Mouse (Mus musculus): ENCODE results near the gene P2ry12. TPM values are rescaled to one million over a fixed set of nuclear protein-coding genes. Genes with fewer than 3 reads are reported as not detected.

The P2ry12 gene
- total RNA-seq (2014; rRNA removed) (8.3 and 17.8 TPM in 2 replicates), polyA plus RNA-seq (2015; fragmentation: Nextera tagmentation; extraction: Ambion mirVana) (15.4 TPM in 2 replicates)

- TF ChIP-seq CTCF (IDR thresholded peaks at IDR 0.05; ENCODE audit: low read depth): no peak
- 23% methylated on average over 7 of the region's 7 CpGs for WGBS
- Histone ChIP-seq H3K4me1 (ENCODE audit: insufficient read depth, low read length) (no peaks in the 10 kb centered on the region), H3K36me3 (ENCODE audit: insufficient read depth, low read length) (no peaks in the 10 kb centered on the region; the same call in 1 of the 2 replicates), H3K27ac (no peak within 1 kb of the TSS; the same call in 1 of the 2 replicates), H3K27me3 (ENCODE audit: insufficient read depth, low read length) (no peaks in the 10 kb centered on the region), H3K9me3 (ENCODE audit: low read length) (no peaks in the 10 kb centered on the region), H3K4me2 (ENCODE audit: low read depth, low read length) (no peak within 1 kb of the TSS), H3K9ac (replicated peaks; ENCODE audit: low read length) (no peak within 1 kb of the TSS), H3K4me3 (ENCODE audit: low read length) (no peak within 1 kb of the TSS)
- peak; percentile 69; the same call in 1 of the 2 replicates for ATAC-seq
- DNase-seq (ENCODE audit: low spot score): peak; percentile 30
Measured at GRCm38 (mm10) chr3:59262704-59263103, at the start of gene P2ry12. P2ry12 (minus strand) TSS chr3:59262871.

GRCm38 (mm10) chr3:59305518-59305917 is 42.8 kb upstream of the P2ry12 start:
- Histone ChIP-seq H3K4me2 (ENCODE audit: low read depth, low read length) (no peak overlapping the region), H3K4me3 (ENCODE audit: low read length) (no peak overlapping the region), H3K9ac (replicated peaks; ENCODE audit: low read length) (no peak overlapping the region), H3K9me3 (ENCODE audit: low read length) (no peaks in the 10 kb centered on the region), H3K27me3 (ENCODE audit: insufficient read depth, low read length) (no peaks in the 10 kb centered on the region), H3K4me1 (ENCODE audit: insufficient read depth, low read length) (no peaks in the 10 kb centered on the region), H3K27ac (no peak overlapping the region), H3K36me3 (ENCODE audit: insufficient read depth, low read length) (no peaks in the 10 kb centered on the region)
- TF ChIP-seq CTCF (IDR thresholded peaks at IDR 0.05; ENCODE audit: low read depth): no peak
- 97% methylated on average over 2 of the region's 2 CpGs for WGBS
- no peak for ATAC-seq
- no peak for DNase-seq (ENCODE audit: low spot score)

GRCm38 (mm10) chr3:59304944-59305343 is 42.3 kb upstream of the P2ry12 start:
- no peak overlapping the region for H3K4me2 ChIP-seq (ENCODE audit: low read depth, low read length)
- no peaks in the 10 kb centered on the region for H3K36me3 ChIP-seq (ENCODE audit: insufficient read depth, low read length)
- H3K9ac ChIP-seq (replicated peaks; ENCODE audit: low read length): no peak overlapping the region
- 95% methylated on average over 5 of the region's 5 CpGs for WGBS
- DNase-seq (ENCODE audit: low spot score) (no peak), ATAC-seq (no peak)
- H3K4me1 ChIP-seq (ENCODE audit: insufficient read depth, low read length): no peaks in the 10 kb centered on the region
- H3K27me3 ChIP-seq (ENCODE audit: insufficient read depth, low read length): no peaks in the 10 kb centered on the region
- TF ChIP-seq CTCF (IDR thresholded peaks at IDR 0.05; ENCODE audit: low read depth): no peak
- H3K27ac ChIP-seq: no peak overlapping the region
- H3K9me3 ChIP-seq (ENCODE audit: low read length): no peaks in the 10 kb centered on the region
- no peak overlapping the region for H3K4me3 ChIP-seq (ENCODE audit: low read length)

- no peak for TF ChIP-seq CTCF (IDR thresholded peaks at IDR 0.05; ENCODE audit: low read depth)
- WGBS: 89% methylated on average over 16 of the region's 16 CpGs
- no peaks in the 10 kb centered on the region for H3K27me3 ChIP-seq (ENCODE audit: insufficient read depth, low read length)
- H3K9ac ChIP-seq (replicated peaks; ENCODE audit: low read length): no peak overlapping the region
- H3K4me2 ChIP-seq (ENCODE audit: low read depth, low read length): no peak overlapping the region
- no peak overlapping the region for H3K4me3 ChIP-seq (ENCODE audit: low read length)
- no peak overlapping the region for H3K27ac ChIP-seq
- no peak for ATAC-seq
- H3K4me1 ChIP-seq (ENCODE audit: insufficient read depth, low read length): no peaks in the 10 kb centered on the region
- H3K36me3 ChIP-seq (ENCODE audit: insufficient read depth, low read length): no peaks in the 10 kb centered on the region
- H3K9me3 ChIP-seq (ENCODE audit: low read length): no peaks in the 10 kb centered on the region
- DNase-seq (ENCODE audit: low spot score): no peak
Measured at GRCm38 (mm10) chr3:59297653-59298052, 35.0 kb upstream of the P2ry12 start.

- no peak for ATAC-seq
- WGBS: 95% methylated on average over 5 of the region's 5 CpGs
- no peak for TF ChIP-seq CTCF (IDR thresholded peaks at IDR 0.05; ENCODE audit: low read depth)
Measured at GRCm38 (mm10) chr3:59296563-59297130, 34.0 kb upstream of the P2ry12 start.

GRCm38 (mm10) chr3:59295699-59296562 is 33.3 kb upstream of the P2ry12 start:
- Histone ChIP-seq H3K36me3 (ENCODE audit: insufficient read depth, low read length) (no peaks in the 10 kb centered on the region), H3K27ac (no peak overlapping the region), H3K9ac (replicated peaks; ENCODE audit: low read length) (no peak overlapping the region), H3K4me1 (ENCODE audit: insufficient read depth, low read length) (no peaks in the 10 kb centered on the region), H3K9me3 (ENCODE audit: low read length) (no peaks in the 10 kb centered on the region), H3K4me2 (ENCODE audit: low read depth, low read length) (no peak overlapping the region), H3K27me3 (ENCODE audit: insufficient read depth, low read length) (no peaks in the 10 kb centered on the region), H3K4me3 (ENCODE audit: low read length) (no peak overlapping the region)
- no peak for TF ChIP-seq CTCF (IDR thresholded peaks at IDR 0.05; ENCODE audit: low read depth)
- WGBS: 93% methylated on average over 16 of the region's 16 CpGs
- no peak for DNase-seq (ENCODE audit: low spot score)
- no peak for ATAC-seq

More at GRCm38 (mm10) chr3:59296563-59297130, 34.0 kb upstream of the P2ry12 start:
- Histone ChIP-seq H3K9me3 (ENCODE audit: low read length) (no peaks in the 10 kb centered on the region), H3K9ac (replicated peaks; ENCODE audit: low read length) (no peak overlapping the region), H3K36me3 (ENCODE audit: insufficient read depth, low read length) (no peaks in the 10 kb centered on the region), H3K4me3 (ENCODE audit: low read length) (no peak overlapping the region), H3K27ac (no peak overlapping the region), H3K27me3 (ENCODE audit: insufficient read depth, low read length) (no peaks in the 10 kb centered on the region), H3K4me1 (ENCODE audit: insufficient read depth, low read length) (no peaks in the 10 kb centered on the region), H3K4me2 (ENCODE audit: low read depth, low read length) (no peak overlapping the region)
- DNase-seq (ENCODE audit: low spot score): no peak
